Mouse (Mus musculus): ENCODE measurements around the gene Wdr66. TPM values are rescaled to one million over a fixed set of nuclear protein-coding genes. Genes with fewer than 3 reads are reported as not detected.

Gene Wdr66
- polyA plus RNA-seq, 1 experiment from 2014 or later: 1.3 TPM

DNA sequence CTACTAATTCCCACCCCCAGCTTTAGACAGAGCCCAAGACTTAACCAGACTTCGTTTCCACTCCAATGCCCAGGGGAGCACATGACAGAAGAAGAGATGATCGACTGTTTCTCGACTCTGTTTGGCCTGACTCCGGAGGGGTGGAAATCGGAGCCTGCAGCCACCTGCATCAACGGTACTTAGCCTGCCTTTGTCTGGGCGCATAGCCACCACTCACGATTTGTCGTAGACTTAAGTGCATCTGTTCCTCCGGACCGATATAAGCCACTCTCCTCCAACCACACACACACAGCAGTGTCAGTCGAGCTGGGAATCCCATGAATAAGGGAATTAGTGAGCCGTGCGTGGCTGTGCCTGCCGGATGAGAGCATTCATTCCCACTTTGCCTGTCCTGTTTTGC lies 72.3 kb downstream of the Wdr66 start:
- H3K4me1 ChIP-seq: peaks cover 20% of the 10 kb centered on the region
- peak overlapping the region; percentile 32 for H3K4me2 ChIP-seq
- H3K9me3 ChIP-seq: no peaks in the 10 kb centered on the region
- peak overlapping the region; percentile 32 for H3K27ac ChIP-seq
- no peak for ATAC-seq (ENCODE audit: low FRiP score)
- WGBS: 9% methylated on average over 15 of the region's 15 CpGs
- H3K36me3 ChIP-seq (replicated peaks): no peaks in the 10 kb centered on the region
- H3K9ac ChIP-seq: no peak overlapping the region
- no peaks in the 10 kb centered on the region for H3K27me3 ChIP-seq
- H3K4me3 ChIP-seq (replicated peaks): no peak overlapping the region

DNA sequence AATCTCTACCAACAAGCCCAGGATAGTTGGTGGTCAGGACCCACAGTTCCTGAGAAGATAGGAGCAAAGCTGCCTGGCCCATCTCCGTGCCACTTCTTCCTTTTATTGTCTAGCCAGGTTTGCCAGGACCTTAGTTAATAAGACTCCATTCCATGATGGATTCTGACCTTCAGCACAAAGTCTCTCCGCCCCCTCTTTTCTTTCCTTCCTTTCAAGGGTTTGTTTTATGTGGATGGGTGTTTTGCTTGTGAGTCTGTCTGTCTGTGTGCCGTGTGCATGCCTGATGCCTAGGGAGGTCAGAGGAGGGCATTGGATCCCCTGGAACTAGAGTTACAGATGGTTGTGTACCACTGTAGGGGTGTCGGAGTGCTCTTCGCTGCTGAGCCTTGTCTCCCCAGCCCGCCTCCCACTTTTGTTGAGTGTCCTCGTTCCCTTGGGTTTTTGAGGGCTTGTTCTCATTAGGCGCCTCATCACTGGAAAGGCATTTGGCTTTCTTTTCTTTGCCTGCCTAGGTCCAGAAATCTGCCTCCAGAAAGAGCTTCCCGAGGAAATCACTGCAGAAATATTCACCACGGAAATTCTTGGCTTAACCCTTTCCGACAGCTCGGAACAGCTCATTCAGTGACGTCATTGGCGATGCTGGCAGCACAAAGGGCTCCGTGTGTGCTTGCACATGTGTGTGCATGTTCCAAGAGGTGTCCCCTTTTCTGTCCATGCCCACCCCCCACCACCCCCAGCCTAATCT lies 74.3 kb downstream of the Wdr66 start:
- Histone ChIP-seq H3K4me2 (no peak overlapping the region), H3K27ac (peak overlapping the region; percentile 32; the same call in 1 of the 2 replicates), H3K4me3 (replicated peaks) (no peak overlapping the region), H3K27me3 (no peaks in the 10 kb centered on the region), H3K9ac (no peak overlapping the region), H3K36me3 (replicated peaks) (no peaks in the 10 kb centered on the region), H3K4me1 (peaks cover 20% of the 10 kb centered on the region), H3K9me3 (no peaks in the 10 kb centered on the region)
- ATAC-seq (ENCODE audit: low FRiP score): no peak
- 62% methylated on average over 15 of the region's 15 CpGs for WGBS

DNA sequence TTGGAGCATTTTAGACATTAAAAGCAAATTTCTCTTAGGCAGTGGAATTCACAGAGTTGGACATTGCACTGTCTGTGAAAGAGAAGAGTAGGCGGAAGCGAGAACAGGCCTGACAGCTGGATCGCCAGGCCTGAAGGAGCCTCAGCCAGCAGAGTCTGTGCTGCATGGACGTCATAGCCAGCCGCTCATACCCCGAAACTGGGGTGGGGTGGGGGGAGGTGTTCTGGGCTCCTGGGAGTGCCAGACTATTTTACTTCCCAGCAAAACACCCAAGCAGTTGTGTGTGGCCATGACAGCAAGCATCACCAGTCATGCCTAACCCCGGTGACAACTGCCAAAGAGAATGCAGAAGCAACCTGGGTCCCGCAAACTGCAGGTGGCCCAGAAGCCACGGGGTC lies 74.8 kb downstream of the Wdr66 start:
- ATAC-seq (ENCODE audit: low FRiP score): no peak
- H3K4me3 ChIP-seq (replicated peaks): no peak overlapping the region
- H3K27me3 ChIP-seq: no peaks in the 10 kb centered on the region
- no peaks in the 10 kb centered on the region for H3K9me3 ChIP-seq
- no peak overlapping the region for H3K9ac ChIP-seq
- H3K4me1 ChIP-seq: peaks cover 20% of the 10 kb centered on the region
- 0 out of 2 replicates have a peak overlapping the region, but pooled peaks have one; percentile 32 for H3K27ac ChIP-seq
- WGBS: 85% methylated on average over 9 of the region's 9 CpGs
- H3K4me2 ChIP-seq: no peak overlapping the region
- H3K36me3 ChIP-seq (replicated peaks): no peaks in the 10 kb centered on the region

DNA sequence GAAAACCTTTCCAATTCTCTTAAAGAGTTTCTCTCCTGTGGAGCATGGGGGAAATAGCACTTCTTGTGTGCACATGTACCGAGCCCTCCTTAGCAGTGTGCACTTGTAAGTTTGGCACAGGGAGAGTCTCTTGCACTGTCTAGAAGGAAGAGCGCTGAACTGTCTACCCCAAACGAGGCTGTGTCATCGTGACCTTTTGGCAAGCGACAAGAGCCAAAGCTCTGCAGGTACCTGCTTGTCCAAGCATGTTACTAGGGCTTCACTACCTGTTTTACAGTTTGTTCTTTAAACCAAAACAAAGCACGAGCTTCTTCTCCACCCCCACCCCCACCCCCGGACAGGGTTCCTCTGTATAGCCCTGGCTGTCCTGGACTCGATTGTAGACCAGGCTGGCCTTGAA lies 75.8 kb downstream of the Wdr66 start:
- Histone ChIP-seq H3K36me3 (replicated peaks) (no peaks in the 10 kb centered on the region), H3K9me3 (no peaks in the 10 kb centered on the region), H3K27ac (no peak overlapping the region), H3K27me3 (no peaks in the 10 kb centered on the region), H3K4me3 (replicated peaks) (no peak overlapping the region), H3K9ac (no peak overlapping the region), H3K4me2 (no peak overlapping the region), H3K4me1 (peaks cover 20% of the 10 kb centered on the region)
- WGBS: 88% methylated on average over 8 of the region's 8 CpGs
- ATAC-seq (ENCODE audit: low FRiP score): no peak

DNA sequence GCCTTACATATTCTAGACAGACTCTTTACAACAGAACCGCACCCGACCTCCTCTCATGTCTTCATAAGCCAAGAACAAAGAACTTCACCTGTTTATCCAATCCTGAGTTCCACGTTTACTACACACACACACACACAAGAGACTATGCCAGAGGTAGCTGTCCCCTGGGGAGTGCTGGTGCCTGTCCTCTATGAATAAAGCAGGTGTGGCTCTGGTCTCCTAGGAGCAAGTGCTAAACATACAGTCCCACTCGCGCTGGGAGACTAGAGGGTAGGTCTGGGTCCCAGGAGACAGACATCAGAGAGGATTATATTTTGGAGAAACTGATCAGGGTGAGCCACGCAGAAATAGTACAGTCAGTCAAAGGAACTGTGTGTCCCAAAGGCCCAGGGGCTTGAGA lies 81.7 kb downstream of the Wdr66 start:
- H3K4me1 ChIP-seq: peaks cover 10% of the 10 kb centered on the region
- 91% methylated on average over 6 of the region's 6 CpGs for WGBS
- no peaks in the 10 kb centered on the region for H3K9me3 ChIP-seq
- no peak overlapping the region for H3K4me2 ChIP-seq
- no peak for ATAC-seq (ENCODE audit: low FRiP score)
- H3K36me3 ChIP-seq (replicated peaks): no peaks in the 10 kb centered on the region
- no peak overlapping the region for H3K4me3 ChIP-seq (replicated peaks)
- H3K27me3 ChIP-seq: no peaks in the 10 kb centered on the region
- no peak overlapping the region for H3K9ac ChIP-seq
- no peak overlapping the region for H3K27ac ChIP-seq

DNA sequence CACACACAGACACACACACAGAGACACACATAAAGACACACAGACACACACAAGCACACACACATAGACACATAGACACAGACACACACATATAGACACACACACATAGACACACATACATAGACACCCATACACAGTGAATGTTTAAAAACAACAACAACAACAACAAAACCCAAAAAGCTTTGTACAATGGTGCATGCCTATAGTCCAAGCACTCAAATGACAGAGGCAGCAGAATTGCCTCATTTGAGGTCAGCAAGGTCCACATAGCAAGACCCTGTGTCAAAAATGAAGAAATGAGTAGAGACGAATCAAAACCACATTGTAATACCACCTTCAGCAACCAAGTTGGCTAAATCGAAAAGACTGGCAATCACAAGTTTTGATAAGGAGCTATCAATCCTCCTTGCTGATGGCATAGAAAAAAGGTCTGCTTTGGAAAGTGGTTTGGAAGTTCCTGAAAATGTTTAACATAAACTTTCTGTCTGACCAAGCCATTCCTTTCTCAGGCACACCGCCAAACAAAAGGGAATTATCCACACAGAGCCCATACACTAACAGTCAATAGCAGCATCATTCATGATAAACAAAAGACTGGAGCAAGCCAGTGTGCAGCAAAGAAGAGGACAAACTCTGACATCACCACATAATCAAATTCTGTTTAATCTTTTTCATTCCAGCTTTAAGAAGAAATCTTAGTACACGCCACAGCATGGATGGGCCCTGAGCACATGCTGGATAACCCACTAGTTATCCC lies 84.5 kb downstream of the Wdr66 start:
- H3K9ac ChIP-seq: no peak overlapping the region
- no peaks in the 10 kb centered on the region for H3K36me3 ChIP-seq (replicated peaks)
- H3K4me3 ChIP-seq (replicated peaks): no peak overlapping the region
- ATAC-seq (ENCODE audit: low FRiP score): no peak
- H3K4me1 ChIP-seq: peaks cover 10% of the 10 kb centered on the region
- no peaks in the 10 kb centered on the region for H3K9me3 ChIP-seq
- no peak overlapping the region for H3K27ac ChIP-seq
- H3K4me2 ChIP-seq: no peak overlapping the region
- no peaks in the 10 kb centered on the region for H3K27me3 ChIP-seq
- 47% methylated on average over 4 of the region's 4 CpGs for WGBS

DNA sequence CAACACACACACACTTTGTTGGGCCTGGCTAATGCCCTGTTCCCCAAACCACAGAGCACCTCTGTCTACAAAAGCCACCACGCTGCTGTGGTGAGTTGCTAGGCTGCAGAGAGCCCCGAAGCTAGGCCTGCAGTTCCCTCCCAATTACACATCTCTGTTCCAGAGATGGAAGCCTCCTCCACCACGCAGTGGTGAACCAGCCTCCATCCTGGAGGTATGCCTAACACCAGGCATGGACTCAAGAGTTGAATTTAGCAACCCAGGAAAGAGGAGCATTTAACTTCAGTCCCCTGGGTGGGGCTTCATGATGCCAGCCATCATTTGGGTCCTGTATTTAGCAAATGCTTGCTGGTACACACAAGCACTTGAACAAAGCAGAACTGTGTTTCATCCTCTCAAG lies 86.6 kb downstream of the Wdr66 start:
- Histone ChIP-seq H3K4me3 (replicated peaks) (no peak overlapping the region), H3K4me1 (peaks cover 14% of the 10 kb centered on the region), H3K27me3 (no peaks in the 10 kb centered on the region), H3K36me3 (replicated peaks) (no peaks in the 10 kb centered on the region), H3K4me2 (no peak overlapping the region), H3K9me3 (no peaks in the 10 kb centered on the region), H3K9ac (no peak overlapping the region), H3K27ac (no peak overlapping the region)
- 78% methylated on average over 3 of the region's 3 CpGs for WGBS
- no peak for ATAC-seq (ENCODE audit: low FRiP score)

DNA sequence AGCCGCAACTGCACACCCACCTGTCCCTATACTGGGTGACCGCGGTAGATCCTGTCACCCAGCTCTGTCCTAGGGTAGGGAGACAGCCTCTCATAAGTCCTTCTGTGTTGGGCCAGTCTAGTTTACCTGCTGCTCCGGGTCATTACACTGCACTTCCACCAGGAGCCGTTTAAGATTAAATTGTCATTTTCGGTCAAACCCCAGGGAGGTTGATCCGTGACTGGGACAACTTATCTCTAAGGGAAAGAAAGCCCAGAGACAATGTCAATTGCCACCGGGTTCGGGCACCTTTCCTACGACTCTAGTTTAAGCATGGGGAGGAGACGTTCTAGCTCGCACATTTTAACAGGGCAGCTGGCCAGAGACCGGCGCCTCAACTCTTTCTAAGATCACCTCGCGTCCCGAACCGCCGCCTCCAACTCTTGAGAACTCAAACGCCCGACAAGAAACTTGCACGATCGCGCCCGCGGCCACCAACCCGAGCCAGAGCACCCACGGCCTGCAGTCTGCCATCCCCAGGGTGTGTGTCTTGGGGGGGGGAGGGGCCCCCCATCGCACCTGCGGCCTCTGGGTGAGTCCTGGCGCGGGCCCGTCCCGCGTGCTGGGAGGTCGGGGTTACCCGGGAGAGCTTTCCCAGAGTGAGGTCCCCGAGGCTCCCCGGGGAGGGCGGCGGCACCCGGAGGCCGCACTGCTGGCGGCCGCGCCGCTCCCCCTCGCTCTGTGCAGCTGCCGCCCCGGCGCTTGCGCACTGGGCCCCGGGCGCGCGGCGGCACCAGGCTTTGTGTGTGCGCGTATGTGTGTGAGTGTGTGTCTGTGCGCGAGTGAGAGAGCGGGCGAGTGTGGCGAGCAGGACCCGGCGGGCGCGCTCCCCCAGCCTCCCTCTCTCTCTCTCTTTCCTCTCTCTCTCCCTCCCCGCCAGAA lies 92.1 kb downstream of the Wdr66 start, which contains the start of gene Bcl7a:
Bcl7a (plus strand) TSS at position 128 of the 921 bp plus-strand sequence.
- Histone ChIP-seq H3K9ac (peak within 1 kb of the TSS; percentile 99), H3K4me1 (peaks cover 33% of the 10 kb centered on the region), H3K9me3 (no peaks in the 10 kb centered on the region), H3K4me2 (peak within 1 kb of the TSS; percentile 63), H3K4me3 (replicated peaks) (peak within 1 kb of the TSS; percentile 98), H3K27ac (peak within 1 kb of the TSS; percentile 100), H3K27me3 (no peaks in the 10 kb centered on the region), H3K36me3 (replicated peaks) (peaks cover 3% of the 10 kb centered on the region)
- peak; percentile 93 for ATAC-seq (ENCODE audit: low FRiP score)
- 1% methylated on average over 65 of the region's 69 CpGs for WGBS

DNA sequence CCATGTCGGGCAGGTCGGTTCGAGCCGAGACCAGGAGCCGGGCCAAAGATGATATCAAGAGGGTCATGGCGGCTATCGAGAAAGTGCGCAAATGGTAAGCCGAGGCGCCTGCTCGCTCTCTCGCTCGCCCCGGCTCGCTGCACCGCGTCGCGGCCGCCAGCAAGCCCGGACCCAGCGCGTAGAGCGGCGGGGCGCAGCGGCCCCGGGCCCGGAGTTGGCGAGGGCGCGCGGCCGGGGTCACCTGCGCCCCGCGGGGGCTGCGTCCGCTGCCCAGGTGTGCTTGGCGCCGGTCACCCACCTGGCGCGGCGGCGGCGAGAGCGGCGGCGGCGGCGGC lies 92.7 kb downstream of the Wdr66 start:
- peak; percentile 47 for ATAC-seq (ENCODE audit: low FRiP score)
- Histone ChIP-seq H3K27me3 (no peaks in the 10 kb centered on the region), H3K4me1 (peaks cover 33% of the 10 kb centered on the region), H3K4me3 (replicated peaks) (peak overlapping the region; percentile 98), H3K9me3 (no peaks in the 10 kb centered on the region), H3K4me2 (peak overlapping the region; percentile 63), H3K36me3 (replicated peaks) (peaks cover 8% of the 10 kb centered on the region), H3K27ac (peak overlapping the region; percentile 100), H3K9ac (peak overlapping the region; percentile 99)
- under 1% methylated on average over 43 of the region's 51 CpGs for WGBS

DNA sequence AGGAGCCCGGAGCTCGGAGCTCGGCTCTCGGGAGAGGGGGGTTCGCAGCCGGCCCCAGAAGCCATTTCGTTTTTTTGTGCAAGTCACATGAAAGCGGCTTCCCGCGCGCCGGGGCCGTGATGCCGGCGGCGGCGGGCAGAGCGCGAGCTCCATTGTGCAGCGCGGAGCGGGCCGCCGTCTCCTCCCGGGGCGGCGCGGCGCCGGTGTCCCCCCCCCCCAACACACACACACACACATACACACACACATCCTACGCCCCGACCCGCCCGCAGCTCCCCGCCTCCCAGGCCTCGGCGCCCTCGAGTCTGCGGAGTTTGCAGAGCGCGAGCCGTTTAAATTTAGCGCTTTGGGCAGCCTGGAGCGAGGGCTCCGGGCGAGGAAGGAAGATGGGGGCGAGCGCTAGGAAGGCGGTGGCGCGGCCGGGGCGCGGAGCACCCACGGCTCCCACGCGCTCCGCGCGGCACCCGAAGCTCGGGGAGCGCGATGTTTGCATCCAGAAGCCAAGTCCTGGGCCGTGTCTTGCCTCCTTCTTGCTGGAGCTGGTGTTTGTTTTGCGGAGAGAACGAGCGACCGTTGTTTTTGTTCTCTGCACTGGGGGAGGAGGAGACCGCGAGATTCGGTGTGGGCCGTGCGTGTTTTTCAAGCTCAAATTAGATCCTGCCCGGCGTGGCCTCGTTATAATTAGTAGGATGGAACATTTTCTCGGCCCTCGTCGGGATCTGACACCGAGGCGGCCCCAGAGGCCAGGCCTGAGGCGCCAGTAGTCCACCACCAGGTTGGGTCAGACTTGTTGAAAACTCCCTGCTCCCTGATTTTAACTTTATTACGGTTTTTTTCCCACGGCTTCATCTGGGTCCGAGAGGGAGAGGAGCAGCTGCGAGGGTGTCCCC lies 93.3 kb downstream of the Wdr66 start:
- peak; percentile 68 for ATAC-seq (ENCODE audit: low FRiP score)
- under 1% methylated on average over 57 of the region's 87 CpGs for WGBS
- peak overlapping the region; percentile 63 for H3K4me2 ChIP-seq

DNA sequence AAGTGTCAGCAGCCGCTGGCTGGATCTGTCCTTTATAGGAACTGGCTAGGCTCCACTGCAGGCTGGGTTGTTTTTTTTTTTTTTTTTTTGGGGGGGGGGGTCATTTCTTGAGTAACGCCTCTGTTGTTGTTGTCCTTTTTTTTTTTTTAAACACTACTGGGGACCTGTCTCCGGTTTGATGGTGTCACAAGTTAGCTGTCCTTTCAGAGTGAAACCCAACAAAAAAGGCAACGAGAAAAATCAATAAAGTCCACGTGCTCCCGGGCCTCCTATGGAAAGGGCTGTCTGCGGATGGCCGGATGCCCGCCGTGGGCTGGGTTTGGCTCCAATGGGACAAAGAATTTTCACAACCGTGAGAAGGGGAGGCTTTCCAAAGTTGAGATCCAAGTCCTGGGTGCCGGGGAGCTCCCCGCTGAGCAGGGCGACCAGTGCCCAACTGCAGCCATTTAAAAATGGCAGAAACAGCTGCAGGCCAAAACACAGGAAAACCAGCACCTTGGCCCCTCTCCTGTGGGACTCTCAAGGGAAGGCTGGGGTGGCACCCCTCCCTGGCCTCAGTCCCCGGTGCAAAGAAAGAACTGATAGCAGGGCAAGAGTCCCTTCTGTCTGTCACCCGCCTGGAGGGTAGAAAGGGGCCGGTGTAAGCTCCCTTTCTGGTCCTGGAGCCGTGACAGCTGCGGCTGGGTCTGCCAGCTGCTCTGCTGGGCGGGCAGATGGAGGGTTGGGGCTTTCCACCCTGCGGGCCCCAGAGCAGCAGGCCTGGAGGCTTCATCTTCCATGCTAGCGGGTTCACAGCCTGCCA lies 94.2 kb downstream of the Wdr66 start:
- peak; percentile 40 for ATAC-seq (ENCODE audit: low FRiP score)
- Histone ChIP-seq H3K27me3 (no peaks in the 10 kb centered on the region), H3K9ac (peak overlapping the region; percentile 99), H3K4me1 (peaks cover 35% of the 10 kb centered on the region), H3K4me2 (peak overlapping the region; percentile 63), H3K27ac (peak overlapping the region; percentile 100), H3K4me3 (replicated peaks) (peak overlapping the region; percentile 98), H3K9me3 (no peaks in the 10 kb centered on the region), H3K36me3 (replicated peaks) (peaks cover 8% of the 10 kb centered on the region)
- under 1% methylated on average over 22 of the region's 22 CpGs for WGBS

More for the DNA sequence above, 93.3 kb downstream of the Wdr66 start:
- H3K27ac ChIP-seq: peak overlapping the region; percentile 100
- H3K9ac ChIP-seq: peak overlapping the region; percentile 99
- H3K4me3 ChIP-seq (replicated peaks): peak overlapping the region; percentile 98
- H3K36me3 ChIP-seq (replicated peaks): peaks cover 8% of the 10 kb centered on the region
- no peaks in the 10 kb centered on the region for H3K9me3 ChIP-seq
- H3K4me1 ChIP-seq: peaks cover 33% of the 10 kb centered on the region
- H3K27me3 ChIP-seq: no peaks in the 10 kb centered on the region
